Mouse (Mus musculus) liver, adult 2 months (tissue): ENCODE measurements at regions not wholly inside any gene's neighbourhood (a gene's known extent, or its start where the extent isn't known, plus 50 kb on each side); places are given as distances from the start of the nearest gene placed in this dataset.
A peak's percentile ranks its signal among the peaks of the same experiment; 100 is the strongest.

Experiments used
- DNase-seq: peaks from one replicate; pipeline ENCODE4 v3.0.0-alpha.2; 2011; ENCODE audit warnings: low read depth, low spot score; ENCODE audit errors: extremely low read depth
- H3K27ac ChIP-seq: fragments of 200-500 bp; replicated peaks from 2 replicates; pipeline ENCODE4 v1.5.1; 2012; ENCODE audit warnings: low read depth, mild to moderate bottlenecking, control low read depth, inconsistent platforms, low read length; ENCODE audit not compliant: insufficient read depth
- H3K27me3 ChIP-seq: fragments of 200-500 bp; 2 replicates; pipeline ENCODE4 v1.6.1; 2012; ENCODE audit warnings: mild to moderate bottlenecking, moderate library complexity, low read length, inconsistent platforms; ENCODE audit not compliant: control insufficient read depth, insufficient read depth
- H3K36me3 ChIP-seq: fragments of 200-500 bp; 2 replicates; pipeline ENCODE4 v1.6.1; 2012; ENCODE audit warnings: low read length, inconsistent platforms; ENCODE audit not compliant: control insufficient read depth, insufficient read depth
- H3K4me1 ChIP-seq: fragments of 200-500 bp; 2 replicates; pipeline ENCODE4 v1.6.1; 2011; ENCODE audit warnings: low read length; ENCODE audit not compliant: control insufficient read depth, insufficient read depth
- H3K4me3 ChIP-seq: fragments of 200-500 bp; 2 replicates; pipeline ENCODE4 v1.5.1; 2011; ENCODE audit warnings: low read depth, mild to moderate bottlenecking, control low read depth, low read length, moderate library complexity; ENCODE audit not compliant: insufficient read depth
- H3K79me2 ChIP-seq: fragments of 200-500 bp; 2 replicates; pipeline ENCODE4 v1.6.1; 2012; ENCODE audit warnings: inconsistent platforms, mild to moderate bottlenecking, low read length, moderate library complexity; ENCODE audit not compliant: control insufficient read depth, insufficient read depth
- H3K9ac ChIP-seq: fragments of 200-500 bp; 2 replicates; pipeline ENCODE4 v1.6.1; 2012; ENCODE audit warnings: low read depth, mild to moderate bottlenecking, control low read depth, inconsistent platforms, low read length
- CTCF ChIP-seq: fragments of 200-500 bp; IDR thresholded peaks from 2 replicates; pipeline ENCODE4 v1.5.1; 2011; ENCODE audit warnings: low read depth, low read length, control low read depth
- POLR2A ChIP-seq: fragments of 200-500 bp; IDR thresholded peaks from 2 replicates; pipeline ENCODE4 v1.6.1; 2011; ENCODE audit warnings: low read length, control low read depth; ENCODE audit not compliant: insufficient read depth; ENCODE audit errors: extremely low read depth
- WGBS: fragments of 180-500 bp; shearing (Covaris S2); methylation state at CpG from one replicate; pipeline ENCODE4 v1.1.7; 2018; 5-methylcytosine and 5-hydroxymethylcytosine counted together

- Histone ChIP-seq H3K27me3 (no peaks in the 10 kb centered on the region), H3K4me1 (no peaks in the 10 kb centered on the region), H3K4me3 (no peak overlapping the region), H3K79me2 (no peaks in the 10 kb centered on the region), H3K9ac (no peak overlapping the region), H3K36me3 (no peaks in the 10 kb centered on the region), H3K27ac (no peak overlapping the region)
- DNase-seq: no peak
- TF ChIP-seq POLR2A (no peak), CTCF (no peak)
- 69% methylated on average over 7 of the region's 7 CpGs for WGBS
Observed at GRCm38 (mm10) chr6:135433753-135434152, 71.4 kb downstream of the Emp1 start.

GRCm38 (mm10) chr6:135436315-135436714 is 74.0 kb downstream of the Emp1 start:
- H3K79me2 ChIP-seq: no peaks in the 10 kb centered on the region
- WGBS: 67% methylated on average over 4 of the region's 4 CpGs
- no peak for DNase-seq
- no peak overlapping the region for H3K9ac ChIP-seq
- H3K36me3 ChIP-seq: no peaks in the 10 kb centered on the region
- H3K4me3 ChIP-seq: no peak overlapping the region
- TF ChIP-seq CTCF (no peak), POLR2A (no peak)
- no peaks in the 10 kb centered on the region for H3K27me3 ChIP-seq
- H3K4me1 ChIP-seq: no peaks in the 10 kb centered on the region
- H3K27ac ChIP-seq: no peak overlapping the region

GRCm38 (mm10) chr6:135438271-135438670 is 75.9 kb downstream of the Emp1 start:
- Histone ChIP-seq H3K4me1 (no peaks in the 10 kb centered on the region), H3K9ac (no peak overlapping the region), H3K79me2 (no peaks in the 10 kb centered on the region), H3K4me3 (no peak overlapping the region), H3K27me3 (no peaks in the 10 kb centered on the region), H3K36me3 (no peaks in the 10 kb centered on the region), H3K27ac (no peak overlapping the region)
- 96% methylated on average over 3 of the region's 3 CpGs for WGBS
- TF ChIP-seq CTCF (no peak), POLR2A (no peak)
- DNase-seq: no peak

- Histone ChIP-seq H3K9ac (no peak overlapping the region), H3K27ac (no peak overlapping the region), H3K4me1 (no peaks in the 10 kb centered on the region), H3K36me3 (no peaks in the 10 kb centered on the region), H3K4me3 (no peak overlapping the region), H3K79me2 (no peaks in the 10 kb centered on the region), H3K27me3 (no peaks in the 10 kb centered on the region)
- TF ChIP-seq CTCF (no peak), POLR2A (no peak)
- 81% methylated on average over 11 of the region's 11 CpGs for WGBS
- DNase-seq: no peak
Observed at GRCm38 (mm10) chr6:135441126-135441871, 79.0 kb downstream of the Emp1 start.

GRCm38 (mm10) chr6:135444661-135445060 is 82.3 kb downstream of the Emp1 start:
- TF ChIP-seq CTCF: peak; percentile 93
- TF ChIP-seq POLR2A: no peak
- Histone ChIP-seq H3K79me2 (no peaks in the 10 kb centered on the region), H3K27me3 (no peaks in the 10 kb centered on the region), H3K4me3 (no peak overlapping the region), H3K9ac (no peak overlapping the region), H3K36me3 (no peaks in the 10 kb centered on the region), H3K4me1 (no peaks in the 10 kb centered on the region), H3K27ac (no peak overlapping the region)
- WGBS: 6% methylated on average over 11 of the region's 11 CpGs
- DNase-seq: peak; percentile 37

- H3K4me3 ChIP-seq: no peak overlapping the region
- no peak overlapping the region for H3K27ac ChIP-seq
- DNase-seq: no peak
- TF ChIP-seq POLR2A (no peak), CTCF (no peak)
- no peaks in the 10 kb centered on the region for H3K4me1 ChIP-seq
- no peaks in the 10 kb centered on the region for H3K27me3 ChIP-seq
- no peak overlapping the region for H3K9ac ChIP-seq
- H3K79me2 ChIP-seq: no peaks in the 10 kb centered on the region
- H3K36me3 ChIP-seq: no peaks in the 10 kb centered on the region
- 61% methylated on average over 8 of the region's 8 CpGs for WGBS
Observed at GRCm38 (mm10) chr6:135445070-135445469, 82.7 kb downstream of the Emp1 start.
